Mouse (Mus musculus): Measurements from ENCODE around the gene Kif17.

The Kif17 gene

GRCm38 (mm10) chr4:138259482-138259881, 9.2 kb downstream of the Kif17 start:
- no peak for DNase-seq (ENCODE audit: low spot score in 2 of 2)

GRCm38 (mm10) chr4:138261843-138262681, 11.8 kb downstream of the Kif17 start:
- peak; percentile 81 to 82 for DNase-seq (ENCODE audit: low spot score in 2 of 2)

GRCm38 (mm10) chr4:138267869-138268268, 17.6 kb downstream of the Kif17 start:
- no peak for DNase-seq (ENCODE audit: low spot score in 2 of 2)

GRCm38 (mm10) chr4:138272011-138272997, 22.1 kb downstream of the Kif17 start:
- DNase-seq (ENCODE audit: low spot score in 2 of 2): peak; percentile 36 to 40

- no peak for DNase-seq (ENCODE audit: low spot score in 2 of 2)
These were observed 28.1 kb downstream of the Kif17 start for GRCm38 (mm10) chr4:138278346-138278745.

GRCm38 (mm10) chr4:138282834-138283233, 32.6 kb downstream of the Kif17 start:
- peak; percentile 34 to 60 for DNase-seq (ENCODE audit: low spot score in 2 of 2)

- DNase-seq (ENCODE audit: low spot score in 2 of 2): no peak
These were observed 36.2 kb downstream of the Kif17 start for GRCm38 (mm10) chr4:138286411-138286810.

GRCm38 (mm10) chr4:138288691-138289090, 38.5 kb downstream of the Kif17 start:
- DNase-seq (ENCODE audit: low spot score in 2 of 2): no peak

- DNase-seq (ENCODE audit: low spot score in 2 of 2): no peak
These were observed 41.8 kb downstream of the Kif17 start for GRCm38 (mm10) chr4:138292028-138292427.

- no peak for DNase-seq (ENCODE audit: low spot score in 2 of 2)
These were observed 43.2 kb downstream of the Kif17 start for GRCm38 (mm10) chr4:138293261-138293948.

- no peak for DNase-seq (ENCODE audit: low spot score in 2 of 2)
These were observed 43.8 kb downstream of the Kif17 start for GRCm38 (mm10) chr4:138293949-138294550.

- DNase-seq (ENCODE audit: low spot score in 2 of 2): no peak
These were observed 51.1 kb downstream of the Kif17 start for GRCm38 (mm10) chr4:138301271-138301780.

GRCm38 (mm10) chr4:138303011-138303410, 52.8 kb downstream of the Kif17 start:
- no peak for DNase-seq (ENCODE audit: low spot score in 2 of 2)

GRCm38 (mm10) chr4:138303742-138304141, 53.5 kb downstream of the Kif17 start:
- no peak for DNase-seq (ENCODE audit: low spot score in 2 of 2)

GRCm38 (mm10) chr4:138304340-138305104, 54.3 kb downstream of the Kif17 start, which contains the start of gene Ddost:
TSS of gene Ddost (plus strand) at chr4:138304730.
- DNase-seq (ENCODE audit: low spot score in 2 of 2): peak; percentile 88 to 96

- DNase-seq (ENCODE audit: low spot score in 2 of 2): no peak
These were observed 56.8 kb downstream of the Kif17 start for GRCm38 (mm10) chr4:138307025-138307424.

GRCm38 (mm10) chr4:138307739-138308138, 57.5 kb downstream of the Kif17 start:
- DNase-seq (ENCODE audit: low spot score in 2 of 2): no peak

- no peak for DNase-seq (ENCODE audit: low spot score in 2 of 2)
These were observed 60.2 kb downstream of the Kif17 start for GRCm38 (mm10) chr4:138310311-138310910.

GRCm38 (mm10) chr4:138311595-138311994, 61.4 kb downstream of the Kif17 start:
- no peak for DNase-seq (ENCODE audit: low spot score in 2 of 2)

- DNase-seq (ENCODE audit: low spot score in 2 of 2): no peak
These were observed 61.9 kb downstream of the Kif17 start for GRCm38 (mm10) chr4:138312105-138312504.

Measured in frontal cortex, postnatal 25 days (tissue).